20 mouse cellular contexts compared by ENCODE assay signal in the genomic region with DNA sequence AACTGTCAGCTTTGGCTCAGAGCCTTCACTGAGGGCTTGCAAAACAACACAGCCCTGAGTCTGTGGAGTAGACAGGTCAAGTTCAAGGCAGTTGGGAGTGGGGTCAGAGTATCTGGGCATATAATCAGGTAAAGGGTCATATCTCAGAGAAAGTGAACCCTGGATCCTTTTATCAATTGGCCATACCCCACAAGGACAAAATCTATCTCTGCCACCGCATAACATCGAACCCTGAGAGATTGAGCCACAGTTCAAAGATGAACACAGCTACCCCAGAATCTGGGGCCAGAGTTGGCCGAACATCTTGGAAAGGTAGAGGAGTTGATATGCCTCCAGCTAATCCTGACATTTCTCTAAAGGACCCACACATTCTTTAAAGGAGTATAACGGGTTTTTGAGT. TPM values are rescaled to one million over a fixed set of nuclear protein-coding genes. Genes with fewer than 3 reads are reported as not detected.
"Had no signal": no experiment of that assay in that cellular context is flagged by ENCODE, and none has a peak within 500 bp of the region (broad histone marks: within the 10 kb centered on the region; RNA-seq: fewer than 3 reads in every experiment).

No protein-coding gene starts in this region.

- DNase-seq: retina, postnatal 1 day; right cerebral cortex, adult 18-20 months; right cerebral cortex, postnatal 14 days; right cerebral cortex, postnatal 25 days; right cerebral cortex, postnatal 4 days; spleen, adult 18-20 months; thymus, adult 18-20 months; thymus, adult 2 months; thymus, postnatal 14 days; thymus, postnatal 25 days; thymus, postnatal 36 days; thymus, postnatal 4 days had no signal

- H3K4me1 ChIP-seq: stomach, embryonic 15.5 days had no signal

- H3K27ac ChIP-seq: neural tube, embryonic 13.5 days; neural tube, embryonic 15.5 days; stomach, embryonic 15.5 days; stomach, postnatal 0 days had no signal

- H3K9me3 ChIP-seq: neural tube, embryonic 13.5 days; neural tube, embryonic 15.5 days; stomach, embryonic 15.5 days had no signal

- H3K9ac ChIP-seq: neural tube, embryonic 13.5 days; neural tube, embryonic 15.5 days; stomach, embryonic 15.5 days had no signal

- H3K27me3 ChIP-seq: neural tube, embryonic 15.5 days; stomach, embryonic 15.5 days had no signal

- H3K4me3 ChIP-seq: neural tube, embryonic 13.5 days; neural tube, embryonic 15.5 days; stomach, embryonic 15.5 days had no signal

- H3K4me2 ChIP-seq: neural tube, embryonic 13.5 days; neural tube, embryonic 15.5 days; stomach, embryonic 15.5 days had no signal

- H3K36me3 ChIP-seq: stomach, embryonic 15.5 days had no signal

RNA-seq across cellular contexts. Expression of gene Mtfp1, which starts 16.8 kb away (rescaled TPM):
- total RNA-seq: neutrophil, adult 5-6 weeks had no signal

RNA-seq across cellular contexts. Expression of gene Sec14l3, which starts 47.4 kb away (rescaled TPM):
- total RNA-seq: neutrophil, adult 5-6 weeks had no signal
- polyA plus RNA-seq: spleen, adult 2 months; stomach, embryonic 14.5 days; urinary bladder, adult 2 months had no signal
